Mouse (Mus musculus): ENCODE results near the gene Epha4. TPM values are rescaled to one million over a fixed set of nuclear protein-coding genes. Genes with fewer than 3 reads are reported as not detected.

Gene Epha4
- polyA plus RNA-seq, 1 experiment, result 8.5 TPM

DNA sequence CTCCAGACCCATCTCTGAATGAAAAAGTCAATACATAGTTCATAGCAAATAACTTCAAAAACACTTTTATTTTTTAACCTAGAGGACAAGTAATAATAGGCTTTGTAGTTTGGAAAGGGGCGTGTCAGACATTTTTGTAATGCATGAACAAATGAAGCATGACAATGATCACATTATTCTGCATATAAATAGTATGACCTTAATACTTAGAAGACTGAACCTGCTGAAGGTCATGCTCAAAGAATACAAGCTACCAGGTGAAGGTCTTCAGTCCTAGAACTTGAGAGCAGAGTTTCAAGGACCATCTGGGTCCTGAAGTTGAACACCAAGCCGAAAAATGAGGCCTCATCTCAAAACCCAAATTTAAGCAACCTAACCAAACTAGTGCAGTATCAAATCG lies 62.2 kb downstream of the Epha4 start:
- Histone ChIP-seq H3K4me3 (ENCODE audit: low read depth, low read length) (no peak overlapping the region), H3K36me3 (ENCODE audit: control insufficient read depth, insufficient read depth, low read length, poor library complexity, severe bottlenecking) (no peaks in the 10 kb centered on the region), H3K27me3 (ENCODE audit: control insufficient read depth, insufficient read depth, low read length, poor library complexity, severe bottlenecking) (no peaks in the 10 kb centered on the region; the same call in 1 of the 2 replicates), H3K9me3 (replicated peaks; ENCODE audit: control insufficient read depth, insufficient read depth, low read length, poor library complexity, severe bottlenecking) (peaks cover 26% of the 10 kb centered on the region), H3K4me1 (ENCODE audit: control insufficient read depth, insufficient read depth, low read length) (peaks cover 5% of the 10 kb centered on the region), H3K27ac (ENCODE audit: insufficient read depth, low read length) (peak overlapping the region; percentile 86), H3K9ac (ENCODE audit: low read depth, poor library complexity, severe bottlenecking) (no peak overlapping the region)
- TF ChIP-seq POLR2A (IDR thresholded peaks at IDR 0.05; ENCODE audit: insufficient read depth, low read length) (no peak), EP300 (IDR thresholded peaks at IDR 0.05; ENCODE audit: insufficient read depth, low read depth, low read length) (no peak), CTCF (IDR thresholded peaks at IDR 0.05; ENCODE audit: low read depth, low read length) (no peak)

DNA sequence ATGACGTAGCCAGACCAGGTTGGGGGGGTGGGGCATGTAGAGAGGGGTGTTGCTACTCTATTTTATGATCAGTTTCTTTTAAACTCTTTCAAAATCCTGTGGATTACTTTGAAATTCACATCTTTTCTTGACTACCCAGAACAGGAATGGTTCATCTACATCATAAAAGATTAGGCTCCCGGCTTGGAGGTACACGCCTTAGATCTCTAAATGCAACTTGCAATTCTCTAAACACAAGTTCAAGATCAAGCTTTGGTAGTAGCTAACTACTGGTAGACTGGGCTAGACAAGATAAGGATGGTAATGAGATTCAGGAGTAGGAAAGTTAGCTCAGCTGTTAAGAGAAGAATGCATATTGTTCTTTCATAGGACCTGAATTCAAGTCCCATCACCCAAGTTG lies 63.3 kb downstream of the Epha4 start:
- Histone ChIP-seq H3K4me1 (ENCODE audit: control insufficient read depth, insufficient read depth, low read length) (peaks cover 3% of the 10 kb centered on the region), H3K36me3 (ENCODE audit: control insufficient read depth, insufficient read depth, low read length, poor library complexity, severe bottlenecking) (no peaks in the 10 kb centered on the region), H3K9me3 (replicated peaks; ENCODE audit: control insufficient read depth, insufficient read depth, low read length, poor library complexity, severe bottlenecking) (peaks cover 26% of the 10 kb centered on the region), H3K9ac (ENCODE audit: low read depth, poor library complexity, severe bottlenecking) (no peak overlapping the region), H3K27me3 (ENCODE audit: control insufficient read depth, insufficient read depth, low read length, poor library complexity, severe bottlenecking) (no peaks in the 10 kb centered on the region; the same call in 1 of the 2 replicates), H3K27ac (ENCODE audit: insufficient read depth, low read length) (peak overlapping the region; percentile 65; the same call in 1 of the 2 replicates), H3K4me3 (ENCODE audit: low read depth, low read length) (no peak overlapping the region)
- TF ChIP-seq EP300 (IDR thresholded peaks at IDR 0.05; ENCODE audit: insufficient read depth, low read depth, low read length) (no peak), POLR2A (IDR thresholded peaks at IDR 0.05; ENCODE audit: insufficient read depth, low read length) (no peak), CTCF (IDR thresholded peaks at IDR 0.05; ENCODE audit: low read depth, low read length) (no peak)

DNA sequence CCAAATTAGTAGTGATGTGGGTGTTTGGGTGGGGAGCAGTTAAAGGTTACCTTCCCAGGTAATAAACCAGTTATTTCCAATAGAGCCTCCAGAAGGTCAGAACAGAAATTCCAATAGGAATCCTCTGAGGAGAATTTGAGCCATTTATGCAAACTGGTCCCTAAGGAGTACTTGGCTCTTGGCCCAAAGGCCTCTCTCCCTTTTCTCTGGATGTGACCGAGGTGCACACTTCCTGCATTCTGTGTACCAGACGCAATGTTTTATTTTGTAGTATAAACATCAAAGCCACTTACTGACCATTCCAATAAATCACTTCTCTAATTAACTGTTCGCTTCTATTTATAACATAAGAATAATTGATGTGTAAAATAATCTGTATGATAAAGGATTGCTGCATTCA lies 64.7 kb downstream of the Epha4 start:
- TF ChIP-seq CTCF (IDR thresholded peaks at IDR 0.05; ENCODE audit: low read depth, low read length) (no peak), EP300 (IDR thresholded peaks at IDR 0.05; ENCODE audit: insufficient read depth, low read depth, low read length) (no peak), POLR2A (IDR thresholded peaks at IDR 0.05; ENCODE audit: insufficient read depth, low read length) (no peak)
- Histone ChIP-seq H3K4me1 (ENCODE audit: control insufficient read depth, insufficient read depth, low read length) (peaks cover 6% of the 10 kb centered on the region), H3K27ac (ENCODE audit: insufficient read depth, low read length) (no peak overlapping the region), H3K9me3 (replicated peaks; ENCODE audit: control insufficient read depth, insufficient read depth, low read length, poor library complexity, severe bottlenecking) (peaks cover 24% of the 10 kb centered on the region), H3K4me3 (ENCODE audit: low read depth, low read length) (no peak overlapping the region), H3K9ac (ENCODE audit: low read depth, poor library complexity, severe bottlenecking) (no peak overlapping the region), H3K36me3 (ENCODE audit: control insufficient read depth, insufficient read depth, low read length, poor library complexity, severe bottlenecking) (no peaks in the 10 kb centered on the region), H3K27me3 (ENCODE audit: control insufficient read depth, insufficient read depth, low read length, poor library complexity, severe bottlenecking) (no peaks in the 10 kb centered on the region; the same call in 1 of the 2 replicates)

DNA sequence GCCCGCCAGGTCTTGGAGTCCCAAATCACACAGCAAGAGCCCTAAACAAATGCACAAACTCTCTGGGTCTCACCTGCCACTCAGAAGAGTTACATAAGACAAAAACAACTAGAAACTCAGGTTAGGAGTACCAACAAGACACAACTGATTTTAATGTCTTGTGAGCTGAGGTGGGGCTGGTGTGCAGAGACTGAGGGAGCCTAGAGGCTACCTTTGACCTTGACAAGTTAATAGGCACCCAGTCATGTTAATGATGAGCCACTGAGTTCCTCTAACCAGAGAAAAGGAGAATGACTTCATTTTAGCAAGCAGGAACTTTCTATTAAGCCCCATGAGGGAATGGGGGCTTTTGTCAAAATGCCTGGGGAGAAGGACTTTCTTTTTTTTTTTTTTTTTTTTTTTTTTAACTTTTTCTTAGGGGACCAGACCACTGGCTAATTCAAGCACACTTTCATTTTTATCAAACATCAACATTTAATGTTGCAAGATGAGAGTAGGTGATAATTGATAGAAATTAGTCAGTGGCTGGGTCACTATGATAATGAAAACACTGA lies 67.8 kb downstream of the Epha4 start:
- Histone ChIP-seq H3K27me3 (ENCODE audit: control insufficient read depth, insufficient read depth, low read length, poor library complexity, severe bottlenecking) (no peaks in the 10 kb centered on the region; the same call in 1 of the 2 replicates), H3K4me1 (ENCODE audit: control insufficient read depth, insufficient read depth, low read length) (peaks cover 6% of the 10 kb centered on the region), H3K27ac (ENCODE audit: insufficient read depth, low read length) (peak overlapping the region; percentile 55), H3K4me3 (ENCODE audit: low read depth, low read length) (no peak overlapping the region), H3K36me3 (ENCODE audit: control insufficient read depth, insufficient read depth, low read length, poor library complexity, severe bottlenecking) (no peaks in the 10 kb centered on the region), H3K9ac (ENCODE audit: low read depth, poor library complexity, severe bottlenecking) (no peak overlapping the region), H3K9me3 (replicated peaks; ENCODE audit: control insufficient read depth, insufficient read depth, low read length, poor library complexity, severe bottlenecking) (no peaks in the 10 kb centered on the region; the same call in 1 of the 2 replicates)
- TF ChIP-seq POLR2A (IDR thresholded peaks at IDR 0.05; ENCODE audit: insufficient read depth, low read length) (no peak), EP300 (IDR thresholded peaks at IDR 0.05; ENCODE audit: insufficient read depth, low read depth, low read length) (peak; percentile 86; the same call in 1 of the 2 replicates)

DNA sequence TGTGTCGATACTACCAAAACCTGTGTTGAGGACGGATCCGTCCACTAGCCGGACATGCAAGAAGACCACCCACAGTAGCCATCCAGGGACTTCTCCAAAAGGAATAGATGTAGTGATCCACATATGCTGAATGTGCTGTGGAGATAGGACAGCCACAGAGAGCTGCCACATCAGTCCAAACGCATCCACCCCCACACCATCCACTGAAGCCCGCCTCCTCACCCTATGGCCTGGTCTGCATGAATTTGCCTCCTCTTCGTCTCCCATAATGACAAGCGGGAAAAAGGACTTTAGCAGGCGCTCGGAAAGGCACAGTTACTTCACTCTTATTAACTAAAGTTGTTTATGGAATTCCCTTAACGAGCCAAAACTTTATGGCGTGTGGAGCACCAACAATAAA lies 68.5 kb downstream of the Epha4 start:
- TF ChIP-seq POLR2A (IDR thresholded peaks at IDR 0.05; ENCODE audit: insufficient read depth, low read length) (no peak), EP300 (IDR thresholded peaks at IDR 0.05; ENCODE audit: insufficient read depth, low read depth, low read length) (no peak), CTCF (IDR thresholded peaks at IDR 0.05; ENCODE audit: low read depth, low read length) (no peak)
- H3K36me3 ChIP-seq (ENCODE audit: control insufficient read depth, insufficient read depth, low read length, poor library complexity, severe bottlenecking), result no peaks in the 10 kb centered on the region
- H3K4me3 ChIP-seq (ENCODE audit: low read depth, low read length), result no peak overlapping the region
- H3K4me1 ChIP-seq (ENCODE audit: control insufficient read depth, insufficient read depth, low read length), result peaks cover 8% of the 10 kb centered on the region
- no peaks in the 10 kb centered on the region; the same call in 1 of the 2 replicates for H3K27me3 ChIP-seq (ENCODE audit: control insufficient read depth, insufficient read depth, low read length, poor library complexity, severe bottlenecking)
- H3K9me3 ChIP-seq (replicated peaks; ENCODE audit: control insufficient read depth, insufficient read depth, low read length, poor library complexity, severe bottlenecking), result no peaks in the 10 kb centered on the region
- peak overlapping the region; percentile 55; the same call in 1 of the 2 replicates for H3K27ac ChIP-seq (ENCODE audit: insufficient read depth, low read length)
- H3K9ac ChIP-seq (ENCODE audit: low read depth, poor library complexity, severe bottlenecking), result no peak overlapping the region

DNA sequence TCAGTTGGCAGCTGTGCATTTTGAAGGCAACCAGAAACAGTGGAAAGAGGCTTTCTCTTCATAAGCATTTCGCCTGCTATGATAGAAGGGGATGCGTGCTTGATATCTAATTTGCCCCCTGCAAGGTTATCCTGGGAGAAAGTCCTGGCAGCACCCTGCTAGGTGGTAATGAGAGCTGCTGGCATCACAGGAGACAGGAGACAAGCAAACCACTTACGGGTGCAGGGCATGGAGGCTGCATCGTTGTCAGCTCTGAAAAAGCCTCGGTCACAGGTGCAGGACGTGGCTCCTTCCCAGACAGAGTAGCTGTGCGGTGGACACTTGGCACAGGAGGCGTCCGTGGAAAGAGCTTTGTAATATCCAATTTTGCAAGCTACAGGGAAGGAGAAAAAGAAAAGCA lies 70.2 kb downstream of the Epha4 start:
- Histone ChIP-seq H3K4me3 (ENCODE audit: low read depth, low read length) (no peak overlapping the region), H3K36me3 (ENCODE audit: control insufficient read depth, insufficient read depth, low read length, poor library complexity, severe bottlenecking) (no peaks in the 10 kb centered on the region), H3K4me1 (ENCODE audit: control insufficient read depth, insufficient read depth, low read length) (peaks cover 10% of the 10 kb centered on the region), H3K9ac (ENCODE audit: low read depth, poor library complexity, severe bottlenecking) (no peak overlapping the region), H3K9me3 (replicated peaks; ENCODE audit: control insufficient read depth, insufficient read depth, low read length, poor library complexity, severe bottlenecking) (no peaks in the 10 kb centered on the region), H3K27ac (ENCODE audit: insufficient read depth, low read length) (no peak overlapping the region), H3K27me3 (ENCODE audit: control insufficient read depth, insufficient read depth, low read length, poor library complexity, severe bottlenecking) (no peaks in the 10 kb centered on the region; the same call in 1 of the 2 replicates)
- no peak for TF ChIP-seq CTCF (IDR thresholded peaks at IDR 0.05; ENCODE audit: low read depth, low read length)
- TF ChIP-seq EP300 (IDR thresholded peaks at IDR 0.05; ENCODE audit: insufficient read depth, low read depth, low read length), result no peak
- no peak for TF ChIP-seq POLR2A (IDR thresholded peaks at IDR 0.05; ENCODE audit: insufficient read depth, low read length)
